Mouse (Mus musculus) erythroblast, embryonic 14.5 days (primary cell): ENCODE results near the gene Ulk4.

Experiments
- GATA1 ChIP-seq: IDR thresholded peaks from 2 replicates; pipeline ENCODE4 v1.6.1; 2012; ENCODE audit warnings: low read length, inconsistent platforms, mixed read lengths
- TAL1 ChIP-seq: IDR thresholded peaks from 3 replicates; pipeline ENCODE4 v1.6.1; 2012; ENCODE audit warnings: low read length, inconsistent platforms, mixed read lengths

- TF ChIP-seq GATA1 (no peak), TAL1 (no peak)
Measured at GRCm38 (mm10) chr9:121212322-121212721, 64.7 kb downstream of the Ulk4 start.
